Mouse (Mus musculus) erythroblast, embryonic 14.5 days (primary cell): Measurements from ENCODE around the gene Dnmt3a. TPM values are rescaled to one million over a fixed set of nuclear protein-coding genes. Genes with fewer than 3 reads are reported as not detected.

Experiments
- H3K27me3 ChIP-seq: 2 replicates; pipeline ENCODE4 v1.6.1; 2012; ENCODE audit warnings: inconsistent platforms; ENCODE audit not compliant: control insufficient read depth
- H3K36me3 ChIP-seq: 2 replicates; pipeline ENCODE4 v1.6.1; 2012; ENCODE audit warnings: mild to moderate bottlenecking, inconsistent platforms; ENCODE audit not compliant: control insufficient read depth
- H3K4me1 ChIP-seq: 2 replicates; pipeline ENCODE4 v1.6.1; 2012; ENCODE audit warnings: inconsistent platforms; ENCODE audit not compliant: control insufficient read depth
- H3K4me3 ChIP-seq: replicated peaks from 2 replicates; pipeline ENCODE3; 2012; ENCODE audit warnings: moderate library complexity, mild to moderate bottlenecking, inconsistent platforms
- H3K9me3 ChIP-seq: 2 replicates; pipeline ENCODE4 v1.6.1; 2012; ENCODE audit warnings: low read length, inconsistent platforms, mixed read lengths; ENCODE audit not compliant: control insufficient read depth
- GATA1 ChIP-seq: IDR thresholded peaks from 2 replicates; pipeline ENCODE4 v1.6.1; 2012; ENCODE audit warnings: low read length, inconsistent platforms, mixed read lengths
- TAL1 ChIP-seq: IDR thresholded peaks from 3 replicates; pipeline ENCODE4 v1.6.1; 2012; ENCODE audit warnings: low read length, inconsistent platforms, mixed read lengths
- polyA plus RNA-seq: library from polyadenylated mRNA; stranded (reverse); fragments of >175 nt; gene quantifications from 2 replicates; pipeline ENCODE4 v1.2.3, GENCODE M21; 2012

Gene Dnmt3a
- polyA plus RNA-seq, result 0.16 and 0.18 TPM in 2 replicates

GRCm38 (mm10) chr12:3805852-3806251 lies at the start of gene Dnmt3a:
TSS of gene Dnmt3a (plus strand) at chr12:3806007.
- no peaks in the 10 kb centered on the region for H3K9me3 ChIP-seq
- peak within 1 kb of the TSS; percentile 63 for H3K4me3 ChIP-seq
- no peaks in the 10 kb centered on the region for H3K36me3 ChIP-seq
- TF ChIP-seq GATA1, result no peak
- TF ChIP-seq TAL1, result no peak
- peaks cover 15% of the 10 kb centered on the region for H3K4me1 ChIP-seq
- peaks cover 77% of the 10 kb centered on the region for H3K27me3 ChIP-seq

GRCm38 (mm10) chr12:3756216-3756615 lies 49.6 kb upstream of the Dnmt3a start:
- H3K4me3 ChIP-seq, result no peak overlapping the region
- H3K36me3 ChIP-seq, result peaks cover 12% of the 10 kb centered on the region
- H3K27me3 ChIP-seq, result no peaks in the 10 kb centered on the region
- H3K4me1 ChIP-seq, result no peaks in the 10 kb centered on the region
- H3K9me3 ChIP-seq, result no peaks in the 10 kb centered on the region
- TF ChIP-seq TAL1 (no peak), GATA1 (no peak)

GRCm38 (mm10) chr12:3758127-3758526 lies 47.7 kb upstream of the Dnmt3a start:
- Histone ChIP-seq H3K9me3 (no peaks in the 10 kb centered on the region), H3K36me3 (peaks cover 5% of the 10 kb centered on the region), H3K4me1 (no peaks in the 10 kb centered on the region), H3K4me3 (no peak overlapping the region), H3K27me3 (no peaks in the 10 kb centered on the region)
- no peak for TF ChIP-seq GATA1
- no peak for TF ChIP-seq TAL1

GRCm38 (mm10) chr12:3759419-3759818 lies 46.4 kb upstream of the Dnmt3a start:
- Histone ChIP-seq H3K36me3 (peaks cover 2% of the 10 kb centered on the region; the same call in 1 of the 2 replicates), H3K4me3 (no peak overlapping the region)
- TF ChIP-seq GATA1 (no peak), TAL1 (no peak)

GRCm38 (mm10) chr12:3760876-3761590 lies 44.8 kb upstream of the Dnmt3a start:
- no peak overlapping the region for H3K4me3 ChIP-seq
- no peak for TF ChIP-seq GATA1
- no peaks in the 10 kb centered on the region for H3K27me3 ChIP-seq
- H3K36me3 ChIP-seq, result peaks cover 2% of the 10 kb centered on the region; the same call in 1 of the 2 replicates
- no peaks in the 10 kb centered on the region for H3K4me1 ChIP-seq
- H3K9me3 ChIP-seq, result no peaks in the 10 kb centered on the region

More at GRCm38 (mm10) chr12:3759419-3759818, 46.4 kb upstream of the Dnmt3a start:
- no peaks in the 10 kb centered on the region for H3K4me1 ChIP-seq
- no peaks in the 10 kb centered on the region for H3K9me3 ChIP-seq
- no peaks in the 10 kb centered on the region for H3K27me3 ChIP-seq

- H3K36me3 ChIP-seq, result peaks cover 2% of the 10 kb centered on the region; the same call in 1 of the 2 replicates
- H3K4me1 ChIP-seq, result no peaks in the 10 kb centered on the region
- H3K4me3 ChIP-seq, result no peak overlapping the region
- TF ChIP-seq TAL1 (no peak), GATA1 (no peak)
- no peaks in the 10 kb centered on the region for H3K27me3 ChIP-seq
- no peaks in the 10 kb centered on the region for H3K9me3 ChIP-seq
Measured at GRCm38 (mm10) chr12:3761591-3762295, 44.1 kb upstream of the Dnmt3a start.

- no peaks in the 10 kb centered on the region for H3K9me3 ChIP-seq
- no peaks in the 10 kb centered on the region for H3K27me3 ChIP-seq
- H3K4me1 ChIP-seq, result no peaks in the 10 kb centered on the region
- no peak overlapping the region for H3K4me3 ChIP-seq
- H3K36me3 ChIP-seq, result peaks cover 2% of the 10 kb centered on the region; the same call in 1 of the 2 replicates
- TF ChIP-seq GATA1 (no peak), TAL1 (no peak)
Measured at GRCm38 (mm10) chr12:3764191-3764804, 41.5 kb upstream of the Dnmt3a start.

GRCm38 (mm10) chr12:3767360-3767759 lies 38.4 kb upstream of the Dnmt3a start:
- Histone ChIP-seq H3K9me3 (no peaks in the 10 kb centered on the region), H3K27me3 (no peaks in the 10 kb centered on the region), H3K4me3 (no peak overlapping the region), H3K4me1 (no peaks in the 10 kb centered on the region), H3K36me3 (no peaks in the 10 kb centered on the region; the same call in 1 of the 2 replicates)
- TF ChIP-seq TAL1 (no peak), GATA1 (no peak)

- TF ChIP-seq TAL1, result no peak
- no peak for TF ChIP-seq GATA1
Measured at GRCm38 (mm10) chr12:3768391-3768790, 37.4 kb upstream of the Dnmt3a start.

More at GRCm38 (mm10) chr12:3768391-3768790, 37.4 kb upstream of the Dnmt3a start:
- H3K4me1 ChIP-seq, result no peaks in the 10 kb centered on the region; the same call in 1 of the 2 replicates
- no peaks in the 10 kb centered on the region for H3K9me3 ChIP-seq
- no peak overlapping the region for H3K4me3 ChIP-seq
- H3K27me3 ChIP-seq, result no peaks in the 10 kb centered on the region
- H3K36me3 ChIP-seq, result peaks cover 4% of the 10 kb centered on the region
